Mouse (Mus musculus): ENCODE measurements around the gene Gapvd1. TPM values are rescaled to one million over a fixed set of nuclear protein-coding genes. Genes with fewer than 3 reads are reported as not detected.

Gene Gapvd1
- total and polyA plus RNA-seq, 3 experiments, result 62.4 to 174 (median 96.7) TPM

GRCm38 (mm10) chr2:34757341-34757740 lies 2.3 kb upstream of the Gapvd1 start:
- no peak overlapping the region for H3K9ac ChIP-seq (ENCODE audit: control insufficient read depth, low read depth, low read length, poor library complexity, severe bottlenecking)
- no peak overlapping the region for H3K27ac ChIP-seq (ENCODE audit: control insufficient read depth, low read depth, low read length)
- H3K9me3 ChIP-seq (replicated peaks; ENCODE audit: insufficient read depth, low read length), result no peaks in the 10 kb centered on the region
- peaks cover 3 to 7% of the 10 kb centered on the region in 2 experiments; a peak in 2 of 4 replicates for H3K4me1 ChIP-seq (ENCODE audit: control insufficient read depth in 1 of 2, insufficient read depth in 2 of 2, low read length in 2 of 2)
- H3K27me3 ChIP-seq (ENCODE audit: control insufficient read depth in 1 of 2, insufficient read depth in 2 of 2, low read length in 2 of 2), result peaks cover 0 to 2% of the 10 kb centered on the region in 2 experiments; a peak in 2 of 4 replicates
- no peak overlapping the region for H3K4me3 ChIP-seq (ENCODE audit: control insufficient read depth in 1 of 2, insufficient read depth in 1 of 2, low read depth in 2 of 2, low read length in 2 of 2)
- no peak for TF ChIP-seq TAL1 (IDR thresholded peaks at IDR 0.05; ENCODE audit: low read length)
- TF ChIP-seq USF1 (IDR thresholded peaks at IDR 0.05; ENCODE audit: low read depth, low read length), result no peak
- no peak for TF ChIP-seq UBTF (IDR thresholded peaks at IDR 0.05; ENCODE audit: borderline replicate concordance, insufficient read depth, low read depth, low read length)
- no peak for TF ChIP-seq SMC3 (IDR thresholded peaks at IDR 0.05; ENCODE audit: low read depth, low read length)
- TF ChIP-seq MYB (IDR thresholded peaks at IDR 0.05; ENCODE audit: low read depth, low read length), result no peak
- TF ChIP-seq ZC3H11A (IDR thresholded peaks at IDR 0.05; ENCODE audit: low read depth, low read length), result no peak
- no peak for TF ChIP-seq BHLHE40 (IDR thresholded peaks at IDR 0.05; ENCODE audit: borderline replicate concordance, low read depth, low read length)
- no peak for TF ChIP-seq JUND (IDR thresholded peaks at IDR 0.05; ENCODE audit: low read depth, low read length)
- TF ChIP-seq TBP (IDR thresholded peaks at IDR 0.05; ENCODE audit: low read depth, low read length), result no peak
- TF ChIP-seq POLR2AphosphoS5 (IDR thresholded peaks at IDR 0.05; ENCODE audit: borderline replicate concordance, low read depth, low read length), result no peak
- TF ChIP-seq MXI1 (IDR thresholded peaks at IDR 0.05; ENCODE audit: low read depth, low read length), result no peak
- no peak for TF ChIP-seq HCFC1 (IDR thresholded peaks at IDR 0.05; ENCODE audit: low read depth, low read length)
- no peak for TF ChIP-seq POLR2A (IDR thresholded peaks at IDR 0.05; ENCODE audit: control insufficient read depth in 1 of 2, insufficient read depth in 1 of 2, low read depth in 1 of 2, low read length in 2 of 2, poor library complexity in 1 of 2)
- no peak for TF ChIP-seq RAD21 (IDR thresholded peaks at IDR 0.05; ENCODE audit: low read depth, low read length)
- TF ChIP-seq TCF12 (IDR thresholded peaks at IDR 0.05; ENCODE audit: low read depth, low read length), result no peak
- no peak for TF ChIP-seq MAFK (IDR thresholded peaks at IDR 0.05; ENCODE audit: borderline replicate concordance, low read depth, low read length)
- TF ChIP-seq ZNF384 (IDR thresholded peaks at IDR 0.05; ENCODE audit: low read depth, low read length), result no peak
- peaks cover 0 to 5% of the 10 kb centered on the region in 2 experiments; a peak in 2 of 4 replicates for H3K36me3 ChIP-seq (ENCODE audit: control insufficient read depth in 1 of 2, insufficient read depth in 2 of 2, low read length in 2 of 2)
- DNase-seq (ENCODE audit: low read depth, low spot score), result no peak
- peaks cover 17% of the 10 kb centered on the region for H3K79me2 ChIP-seq (ENCODE audit: control insufficient read depth, insufficient read depth, low read length, poor library complexity)

- H3K27ac ChIP-seq (ENCODE audit: control insufficient read depth, low read depth, low read length), result peak overlapping the region; percentile 83
- peaks cover 43% of the 10 kb centered on the region for H3K79me2 ChIP-seq (ENCODE audit: control insufficient read depth, insufficient read depth, low read length, poor library complexity)
- peak; percentile 88 for DNase-seq (ENCODE audit: low read depth, low spot score)
- H3K27me3 ChIP-seq (ENCODE audit: control insufficient read depth in 1 of 2, insufficient read depth in 2 of 2, low read length in 2 of 2), result peaks cover 0 to 2% of the 10 kb centered on the region in 2 experiments; a peak in 2 of 4 replicates
- peak overlapping the region; percentile 100 for H3K4me3 ChIP-seq (ENCODE audit: control insufficient read depth in 1 of 2, insufficient read depth in 1 of 2, low read depth in 2 of 2, low read length in 2 of 2)
- peaks cover 10 to 25% of the 10 kb centered on the region in 2 experiments for H3K4me1 ChIP-seq (ENCODE audit: control insufficient read depth in 1 of 2, insufficient read depth in 2 of 2, low read length in 2 of 2)
- H3K36me3 ChIP-seq (ENCODE audit: control insufficient read depth in 1 of 2, insufficient read depth in 2 of 2, low read length in 2 of 2), result peaks cover 3 to 29% of the 10 kb centered on the region in 2 experiments; a peak in 3 of 4 replicates
- H3K9ac ChIP-seq (ENCODE audit: control insufficient read depth, low read depth, low read length, poor library complexity, severe bottlenecking), result peak overlapping the region; percentile 100
- H3K9me3 ChIP-seq (replicated peaks; ENCODE audit: insufficient read depth, low read length), result no peaks in the 10 kb centered on the region
- TF ChIP-seq JUND (IDR thresholded peaks at IDR 0.05; ENCODE audit: low read depth, low read length), result no peak
- no peak for TF ChIP-seq RCOR1 (IDR thresholded peaks at IDR 0.05; ENCODE audit: low read depth, low read length)
- TF ChIP-seq RAD21 (IDR thresholded peaks at IDR 0.05; ENCODE audit: low read depth, low read length), result no peak
- no peak for TF ChIP-seq MYC (IDR thresholded peaks at IDR 0.05; ENCODE audit: low read depth, low read length)
- peak; percentile 83 for TF ChIP-seq HCFC1 (IDR thresholded peaks at IDR 0.05; ENCODE audit: low read depth, low read length)
- no peak for TF ChIP-seq ZNF384 (IDR thresholded peaks at IDR 0.05; ENCODE audit: low read depth, low read length)
- TF ChIP-seq MAX (IDR thresholded peaks at IDR 0.05; ENCODE audit: low read length), result no peak
- TF ChIP-seq TAL1 (IDR thresholded peaks at IDR 0.05; ENCODE audit: low read length), result no peak
- TF ChIP-seq CHD1 (IDR thresholded peaks at IDR 0.05; ENCODE audit: low read depth, low read length), result no peak
- peak; percentile 71 for TF ChIP-seq ZMIZ1 (IDR thresholded peaks at IDR 0.05; ENCODE audit: low read depth, low read length)
- peak; percentile 91 for TF ChIP-seq NRF1 (IDR thresholded peaks at IDR 0.05; ENCODE audit: insufficient read depth, low read depth, low read length, poor library complexity, severe bottlenecking)
- no peak for TF ChIP-seq MYB (IDR thresholded peaks at IDR 0.05; ENCODE audit: low read depth, low read length)
- peak; percentile 73 to 79 for TF ChIP-seq POLR2A (IDR thresholded peaks at IDR 0.05; ENCODE audit: control insufficient read depth in 1 of 2, insufficient read depth in 1 of 2, low read depth in 1 of 2, low read length in 2 of 2, poor library complexity in 1 of 2)
- TF ChIP-seq MXI1 (IDR thresholded peaks at IDR 0.05; ENCODE audit: low read depth, low read length), result peak; percentile 8; the same call in 1 of the 2 replicates
- no peak for TF ChIP-seq MAFK (IDR thresholded peaks at IDR 0.05; ENCODE audit: borderline replicate concordance, low read depth, low read length)
- peak; percentile 56; the same call in 1 of the 2 replicates for TF ChIP-seq TBP (IDR thresholded peaks at IDR 0.05; ENCODE audit: low read depth, low read length)
- peak; percentile 44; the same call in 1 of the 2 replicates for TF ChIP-seq TCF12 (IDR thresholded peaks at IDR 0.05; ENCODE audit: low read depth, low read length)
- TF ChIP-seq GABPA (IDR thresholded peaks at IDR 0.05; ENCODE audit: low read depth, low read length), result no peak
- no peak for TF ChIP-seq MAZ (IDR thresholded peaks at IDR 0.05; ENCODE audit: low read depth, low read length)
- no peak for TF ChIP-seq POLR2AphosphoS5 (IDR thresholded peaks at IDR 0.05; ENCODE audit: borderline replicate concordance, low read depth, low read length)
- TF ChIP-seq ZKSCAN1 (IDR thresholded peaks at IDR 0.05; ENCODE audit: low read depth, low read length), result no peak
- 0 out of 2 replicates have a peak, but pooled peaks have one; percentile 33 for TF ChIP-seq POLR2AphosphoS2 (IDR thresholded peaks at IDR 0.05; ENCODE audit: low read length)
Measured at GRCm38 (mm10) chr2:34753811-34754550, 1.1 kb downstream of the Gapvd1 start.

Measured in MEL (cell line).